Mouse (Mus musculus) kidney, postnatal 10 days (tissue): ENCODE measurements at regions not wholly inside any gene's neighbourhood (a gene's known extent, or its start where the extent isn't known, plus 50 kb on each side); places are given as distances from the start of the nearest gene placed in this dataset.

Source experiments
- DNase-seq: peaks from one replicate; pipeline ENCODE4 v3.0.0; 2021; ENCODE audit warnings: mixed read lengths

- no peak for DNase-seq
These were observed 128.4 kb downstream of the Rpap3 start for GRCm38 (mm10) chr15:97577196-97577595.

GRCm38 (mm10) chr15:97572639-97573038 is 133.0 kb downstream of the Rpap3 start:
- DNase-seq: no peak

GRCm38 (mm10) chr15:97571885-97572284 is 133.7 kb downstream of the Rpap3 start:
- no peak for DNase-seq

- DNase-seq: no peak
These were observed 145.5 kb downstream of the Rpap3 start for GRCm38 (mm10) chr15:97560096-97560495.

- DNase-seq: no peak
These were observed 146.9 kb downstream of the Rpap3 start for GRCm38 (mm10) chr15:97558725-97559124.

GRCm38 (mm10) chr15:97548354-97548753 is 157.3 kb downstream of the Rpap3 start:
- DNase-seq: no peak

- no peak for DNase-seq
These were observed 160.6 kb downstream of the Rpap3 start for GRCm38 (mm10) chr15:97545034-97545433.

GRCm38 (mm10) chr15:97541646-97542045 is 164.0 kb downstream of the Rpap3 start:
- DNase-seq: no peak

GRCm38 (mm10) chr15:97536145-97536544 is 169.5 kb downstream of the Rpap3 start:
- no peak for DNase-seq

- DNase-seq: no peak
These were observed 170.7 kb downstream of the Rpap3 start for GRCm38 (mm10) chr15:97534878-97535277.

GRCm38 (mm10) chr15:97533553-97534291 is 171.9 kb downstream of the Rpap3 start:
- DNase-seq: no peak

- DNase-seq: no peak
These were observed 173.2 kb downstream of the Rpap3 start for GRCm38 (mm10) chr15:97532346-97532910.

GRCm38 (mm10) chr15:97528291-97529050 is 177.2 kb downstream of the Rpap3 start:
- no peak for DNase-seq

GRCm38 (mm10) chr15:97520395-97520794 is 185.2 kb downstream of the Rpap3 start:
- DNase-seq: no peak

- DNase-seq: no peak
These were observed 185.7 kb downstream of the Rpap3 start for GRCm38 (mm10) chr15:97519919-97520345.

GRCm38 (mm10) chr15:97517926-97518325 is 187.7 kb downstream of the Rpap3 start:
- DNase-seq: peak; percentile 29

- DNase-seq: no peak
These were observed 188.4 kb downstream of the Rpap3 start for GRCm38 (mm10) chr15:97517188-97517587.

GRCm38 (mm10) chr15:97515773-97516172 is 189.9 kb downstream of the Rpap3 start:
- DNase-seq: no peak

GRCm38 (mm10) chr15:97507656-97508306 is 197.8 kb downstream of the Rpap3 start:
- DNase-seq: no peak

- no peak for DNase-seq
These were observed 198.4 kb downstream of the Rpap3 start for GRCm38 (mm10) chr15:97507176-97507575.

- DNase-seq: no peak
These were observed 199.9 kb downstream of the Rpap3 start for GRCm38 (mm10) chr15:97505715-97506114.

GRCm38 (mm10) chr15:97504325-97504724 is 201.3 kb downstream of the Rpap3 start:
- DNase-seq: no peak

GRCm38 (mm10) chr15:97502056-97502455 is 203.6 kb downstream of the Rpap3 start:
- DNase-seq: no peak
